Mouse (Mus musculus) heart, adult 2 months (tissue): ENCODE data around the gene Hgfac.

Experiments
- CTCF ChIP-seq: fragments of 200-600 bp; IDR thresholded peaks from 2 replicates; pipeline ENCODE4 v1.8.1; 2022; ENCODE audit warnings: antibody characterized with exemption, mild to moderate bottlenecking, moderate library complexity
- EP300 ChIP-seq: fragments of 200-500 bp; IDR thresholded peaks from 2 replicates; pipeline ENCODE4 v1.6.1; 2011; ENCODE audit warnings: low read depth, low read length, control low read depth; ENCODE audit not compliant: insufficient read depth
- POLR2A ChIP-seq: fragments of 200-500 bp; IDR thresholded peaks from 2 replicates; pipeline ENCODE4 v1.6.1; 2011; ENCODE audit warnings: mild to moderate bottlenecking, low read depth, low read length, control low read depth; ENCODE audit not compliant: insufficient read depth

- TF ChIP-seq CTCF (no peak), EP300 (no peak), POLR2A (no peak)
These were observed 43.6 kb downstream of the Hgfac start for GRCm38 (mm10) chr5:35084913-35085312.
